Mouse (Mus musculus): Measurements from ENCODE around the gene Tbca.

The Tbca gene

DNA sequence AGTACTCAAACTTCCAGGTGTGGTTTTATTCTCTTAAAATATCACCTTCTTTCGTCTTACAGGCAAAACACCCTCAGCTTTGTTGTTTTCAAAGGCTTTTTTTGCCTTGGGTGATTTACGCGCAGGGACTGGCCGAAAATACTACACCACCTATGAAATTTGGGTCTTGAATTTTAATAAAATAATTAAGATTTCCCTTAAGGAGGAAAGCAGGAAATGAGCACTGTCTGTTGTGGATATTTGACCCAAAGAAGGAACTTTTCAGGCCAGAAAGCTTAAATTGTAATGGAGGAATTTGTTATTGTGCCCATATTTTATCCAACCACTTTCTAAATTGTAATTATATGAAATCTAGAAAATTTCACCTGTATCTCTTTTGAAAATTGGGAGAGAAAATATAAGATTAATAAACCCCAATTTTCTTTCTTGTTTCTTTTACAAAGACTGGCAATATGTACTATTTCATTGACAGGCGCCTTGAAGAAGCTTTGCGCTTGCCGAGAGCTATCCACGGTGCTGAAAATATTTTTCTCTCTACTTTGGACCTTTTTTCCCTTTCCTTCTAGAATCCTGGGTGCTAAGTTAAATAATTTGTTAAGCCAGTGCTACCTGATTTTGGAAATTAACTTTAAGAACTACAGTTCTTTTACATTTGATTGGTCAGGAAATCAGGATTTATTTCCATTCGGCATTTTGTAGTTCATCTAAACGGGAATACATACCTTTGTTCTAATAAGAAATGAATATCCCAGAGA lies 89.5 kb downstream of the Tbca start:
- no peak for DNase-seq (ENCODE audit: low spot score in 2 of 2)

DNA sequence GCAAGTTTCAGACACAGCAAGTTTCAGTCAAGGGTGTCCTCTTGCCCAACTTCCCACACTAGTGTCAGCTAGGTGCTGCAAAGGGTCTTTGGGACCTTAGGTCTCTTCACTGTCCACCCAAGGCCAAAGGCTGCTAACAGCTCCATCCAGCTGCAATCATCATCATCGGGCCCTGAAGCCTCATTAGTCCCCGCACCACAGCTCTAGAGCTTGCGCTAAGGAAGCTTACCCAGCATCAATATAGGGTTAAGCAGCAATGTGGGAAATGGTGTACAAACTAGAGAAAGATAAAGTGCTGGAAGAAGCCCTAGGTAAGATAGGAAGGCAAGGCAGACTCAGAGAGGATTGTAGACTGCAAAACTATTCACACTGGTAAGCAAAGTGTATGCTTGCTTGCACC lies 92.5 kb downstream of the Tbca start:
- DNase-seq (ENCODE audit: low spot score in 2 of 2) = no peak

DNA sequence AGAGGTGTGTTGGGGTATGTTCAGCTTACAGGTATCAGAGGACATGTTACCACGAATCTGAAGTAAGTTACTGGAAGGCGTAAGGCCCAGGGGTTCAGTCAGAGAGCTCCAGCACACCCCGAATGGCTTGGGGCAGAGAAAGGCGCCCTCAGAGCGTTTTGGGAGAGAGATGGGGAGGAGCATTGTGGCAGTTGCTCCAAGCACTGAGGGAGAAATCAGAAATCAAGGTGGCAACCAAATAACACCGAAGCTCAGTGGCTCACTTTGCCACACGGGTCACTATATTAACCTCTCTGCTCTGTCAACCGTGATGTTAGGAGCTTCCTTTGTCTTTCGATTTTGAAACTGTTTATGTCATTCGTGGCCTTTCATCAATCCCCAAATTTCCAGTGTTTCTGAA lies 93.5 kb downstream of the Tbca start:
- DNase-seq (ENCODE audit: low spot score in 2 of 2) = no peak

DNA sequence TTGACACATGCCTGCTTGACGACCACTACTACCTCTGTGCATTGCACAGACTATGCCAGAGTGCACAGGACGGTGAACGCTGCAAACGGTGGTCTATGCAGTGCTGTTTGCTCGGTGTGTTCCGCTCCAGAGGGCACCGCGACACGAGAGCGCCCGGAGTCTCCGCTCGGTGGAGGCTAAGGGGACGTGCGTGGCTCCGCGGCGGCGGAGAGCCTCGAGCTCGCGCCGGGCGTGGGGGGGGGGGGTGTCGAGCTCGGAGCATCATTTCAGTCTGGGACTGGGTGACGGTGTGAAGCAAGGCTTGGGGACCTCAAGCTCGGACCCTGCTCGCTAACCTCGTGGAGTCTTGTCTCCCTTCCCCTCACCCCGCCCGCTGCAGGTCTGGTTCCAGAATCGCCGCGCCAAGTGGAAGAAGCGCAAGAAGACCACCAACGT lies 94.0 kb downstream of the Tbca start:
- DNase-seq (ENCODE audit: low spot score in 2 of 2) = no peak

DNA sequence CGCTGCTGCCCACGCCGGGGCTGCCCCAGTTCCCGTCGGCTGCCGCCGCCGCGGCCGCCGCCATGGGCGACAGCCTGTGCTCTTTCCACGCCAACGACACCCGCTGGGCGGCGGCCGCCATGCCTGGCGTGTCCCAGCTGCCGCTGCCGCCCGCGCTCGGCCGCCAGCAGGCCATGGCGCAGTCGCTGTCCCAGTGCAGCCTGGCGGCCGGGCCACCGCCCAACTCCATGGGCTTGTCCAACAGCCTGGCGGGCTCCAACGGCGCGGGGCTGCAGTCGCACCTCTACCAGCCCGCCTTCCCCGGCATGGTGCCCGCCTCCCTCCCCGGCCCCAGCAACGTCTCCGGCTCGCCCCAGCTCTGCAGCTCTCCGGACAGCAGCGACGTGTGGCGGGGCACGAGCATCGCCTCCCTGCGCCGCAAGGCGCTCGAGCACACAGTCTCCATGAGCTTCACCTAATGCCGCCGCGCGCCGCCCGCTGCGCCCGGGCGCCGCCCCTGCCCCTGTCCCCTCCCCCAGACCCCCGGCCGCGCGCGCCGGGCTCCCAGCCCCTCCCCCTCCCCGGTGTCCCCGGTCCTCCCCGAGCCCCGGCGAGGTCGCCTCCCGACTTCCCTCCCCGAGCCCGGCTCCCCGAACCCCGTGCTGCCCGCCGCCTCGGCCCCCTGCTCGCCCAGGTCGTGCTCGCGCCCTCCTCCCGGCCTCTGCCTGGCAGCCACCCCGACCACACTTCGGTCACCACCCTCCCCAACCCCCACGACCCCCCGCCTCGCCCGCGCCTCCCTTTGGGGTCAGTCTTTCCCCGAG lies 94.7 kb downstream of the Tbca start:
- no peak for DNase-seq (ENCODE audit: low spot score in 2 of 2)

DNA sequence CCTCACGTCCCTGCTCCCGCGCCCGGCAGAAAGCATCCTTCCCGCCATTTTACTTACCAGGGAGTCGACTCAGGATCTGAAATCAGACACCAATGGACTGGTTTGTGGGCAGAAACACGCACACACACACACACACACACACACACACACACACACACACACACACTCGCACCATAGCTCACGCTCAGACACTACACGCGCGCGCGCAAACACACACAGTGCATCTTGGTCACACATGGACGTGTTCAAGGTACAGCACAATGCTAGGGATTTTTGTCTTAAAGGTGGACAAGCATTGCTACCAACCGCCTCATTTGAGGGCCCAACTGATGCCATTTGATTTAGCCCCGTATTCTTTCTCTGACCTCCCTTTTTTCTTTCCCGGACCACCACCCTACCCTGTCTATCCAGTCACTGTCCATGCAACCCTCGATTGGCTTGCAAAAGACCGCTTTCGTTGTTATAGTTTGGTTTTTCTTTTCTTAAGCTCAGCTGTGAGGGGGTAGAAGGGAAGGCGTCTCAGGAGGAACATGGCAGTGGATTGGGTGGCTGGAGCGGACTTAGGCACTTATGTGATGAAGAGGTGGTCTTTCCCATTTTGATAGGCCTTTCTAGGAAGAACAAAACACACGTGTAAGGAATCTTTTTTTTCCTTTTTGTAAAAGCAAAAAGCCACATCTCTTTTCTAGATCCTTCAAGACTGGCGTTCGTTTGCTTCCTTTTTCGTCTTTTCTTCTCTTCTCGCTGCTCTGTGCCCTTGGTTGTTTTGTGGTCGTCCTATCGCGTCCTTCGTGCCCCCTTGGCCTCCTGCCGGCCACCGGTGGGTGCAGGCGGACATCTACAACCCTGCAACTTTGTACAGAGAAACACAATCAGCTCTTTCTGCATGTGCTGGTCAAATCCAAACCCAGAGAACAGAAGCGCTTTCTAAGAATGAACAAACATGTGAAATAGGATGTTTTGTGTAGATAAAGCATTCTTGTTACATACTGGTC lies 95.6 kb downstream of the Tbca start:
- no peak for DNase-seq (ENCODE audit: low spot score in 2 of 2)

DNA sequence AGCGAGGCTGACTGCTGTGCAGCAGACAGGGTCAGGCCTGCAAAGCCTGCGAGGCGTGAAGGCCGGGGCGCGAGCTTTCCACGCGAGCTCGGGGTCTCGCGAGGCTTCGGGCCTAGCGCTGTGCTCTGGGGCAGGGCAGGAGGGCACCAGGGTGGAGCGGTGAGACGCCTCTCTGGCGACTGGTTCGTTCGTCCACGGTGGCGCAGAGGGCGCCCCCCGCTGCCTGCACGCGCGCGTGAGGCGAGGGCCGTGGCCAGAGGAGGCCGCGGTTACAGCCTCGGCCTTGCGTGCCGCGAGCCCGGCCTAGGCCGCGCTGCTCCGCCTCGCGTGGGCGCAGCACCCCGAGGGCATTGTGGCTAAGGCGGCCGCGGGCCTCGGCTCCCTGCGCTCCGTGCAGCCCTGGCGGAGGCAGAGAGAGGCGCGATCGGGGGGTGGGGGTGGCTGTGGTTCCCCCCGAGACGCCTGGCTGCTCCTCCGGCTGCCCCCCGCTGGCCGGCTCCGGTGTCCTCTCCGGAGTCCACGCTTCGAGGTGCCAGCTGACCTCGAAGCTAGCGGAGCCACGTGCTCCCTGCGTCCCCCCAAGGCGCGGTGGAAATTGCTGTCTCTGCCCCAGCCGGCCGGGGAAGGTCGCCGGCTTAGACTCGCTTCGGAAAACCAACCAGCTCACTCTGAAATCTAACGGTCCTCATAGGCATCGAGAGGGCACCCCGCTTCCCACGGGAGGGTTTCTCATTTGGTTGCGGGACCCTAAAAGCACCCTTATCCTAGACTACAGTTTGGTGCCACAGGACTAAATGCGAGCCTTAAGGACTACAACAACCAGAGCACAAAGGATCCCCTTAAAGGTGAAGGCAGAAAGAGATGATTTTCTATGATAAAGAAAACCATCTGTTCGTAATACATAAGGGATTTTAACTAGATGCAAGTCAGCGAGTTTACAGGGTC lies 96.9 kb downstream of the Tbca start:
- no peak for DNase-seq (ENCODE audit: low spot score in 2 of 2)
